Mouse (Mus musculus): Measurements from ENCODE around the gene Exoc3l4. TPM values are rescaled to one million over a fixed set of nuclear protein-coding genes. Genes with fewer than 3 reads are reported as not detected.

Exoc3l4 gene
- polyA plus RNA-seq, 1 experiment from 2014 or later, result 7.3 TPM

- Histone ChIP-seq H3K9ac (ENCODE audit: low read length) (0 out of 2 replicates have a peak overlapping the region, but pooled peaks have one; percentile 18), H3K4me2 (replicated peaks; ENCODE audit: low read depth) (no peak overlapping the region), H3K4me1 (replicated peaks; ENCODE audit: control insufficient read depth, insufficient read depth) (peaks cover 15% of the 10 kb centered on the region), H3K36me3 (ENCODE audit: control insufficient read depth, insufficient read depth, low read length) (no peaks in the 10 kb centered on the region), H3K27me3 (ENCODE audit: control insufficient read depth, insufficient read depth, low read length) (no peaks in the 10 kb centered on the region; the same call in 1 of the 2 replicates), H3K4me3 (ENCODE audit: low read depth, low read length) (no peak overlapping the region), H3K9me3 (ENCODE audit: control insufficient read depth, low read length) (no peaks in the 10 kb centered on the region), H3K27ac (replicated peaks) (peak overlapping the region; percentile 70)
- DNase-seq (ENCODE audit: low spot score) (no peak), ATAC-seq (ENCODE audit: low FRiP score, low TSS enrichment) (no peak)
- whole genome bisulfite sequencing, result 67% methylated on average over 4 of the region's 5 CpGs
- TF ChIP-seq CTCF (IDR thresholded peaks at IDR 0.05; ENCODE audit: low read depth) (no peak), EP300 (optimal IDR thresholded peaks at IDR 0.05) (no peak)
Observed at GRCm38 (mm10) chr12:111432751-111433331, 16.0 kb downstream of the Exoc3l4 start.

- H3K27ac ChIP-seq (replicated peaks), result no peak overlapping the region
- H3K9ac ChIP-seq (ENCODE audit: low read length), result no peak overlapping the region
- 30% methylated on average over 6 of the region's 7 CpGs for WGBS
- no peak overlapping the region for H3K4me3 ChIP-seq (ENCODE audit: low read depth, low read length)
- H3K4me2 ChIP-seq (replicated peaks; ENCODE audit: low read depth), result no peak overlapping the region
- no peak for ATAC-seq (ENCODE audit: low FRiP score, low TSS enrichment)
- TF ChIP-seq CTCF (IDR thresholded peaks at IDR 0.05; ENCODE audit: low read depth), result no peak
- no peak for TF ChIP-seq EP300 (optimal IDR thresholded peaks at IDR 0.05)
- no peaks in the 10 kb centered on the region for H3K27me3 ChIP-seq (ENCODE audit: control insufficient read depth, insufficient read depth, low read length)
- DNase-seq (ENCODE audit: low spot score), result no peak
- H3K9me3 ChIP-seq (ENCODE audit: control insufficient read depth, low read length), result no peaks in the 10 kb centered on the region
- peaks cover 9% of the 10 kb centered on the region for H3K4me1 ChIP-seq (replicated peaks; ENCODE audit: control insufficient read depth, insufficient read depth)
- no peaks in the 10 kb centered on the region for H3K36me3 ChIP-seq (ENCODE audit: control insufficient read depth, insufficient read depth, low read length)
Observed at GRCm38 (mm10) chr12:111434164-111434744, 17.4 kb downstream of the Exoc3l4 start.

GRCm38 (mm10) chr12:111434745-111435327 lies 18.0 kb downstream of the Exoc3l4 start:
- no peaks in the 10 kb centered on the region for H3K9me3 ChIP-seq (ENCODE audit: control insufficient read depth, low read length)
- no peak overlapping the region for H3K9ac ChIP-seq (ENCODE audit: low read length)
- no peak for DNase-seq (ENCODE audit: low spot score)
- 50% methylated on average over 8 of the region's 8 CpGs for WGBS
- ATAC-seq (ENCODE audit: low FRiP score, low TSS enrichment), result no peak
- TF ChIP-seq EP300 (optimal IDR thresholded peaks at IDR 0.05) (no peak), CTCF (IDR thresholded peaks at IDR 0.05; ENCODE audit: low read depth) (no peak)
- peaks cover 8% of the 10 kb centered on the region for H3K4me1 ChIP-seq (replicated peaks; ENCODE audit: control insufficient read depth, insufficient read depth)
- H3K4me3 ChIP-seq (ENCODE audit: low read depth, low read length), result no peak overlapping the region
- no peak overlapping the region for H3K27ac ChIP-seq (replicated peaks)
- no peaks in the 10 kb centered on the region for H3K36me3 ChIP-seq (ENCODE audit: control insufficient read depth, insufficient read depth, low read length)
- no peaks in the 10 kb centered on the region for H3K27me3 ChIP-seq (ENCODE audit: control insufficient read depth, insufficient read depth, low read length)
- H3K4me2 ChIP-seq (replicated peaks; ENCODE audit: low read depth), result no peak overlapping the region

GRCm38 (mm10) chr12:111436170-111436569 lies 19.4 kb downstream of the Exoc3l4 start:
- no peak for DNase-seq (ENCODE audit: low spot score)
- H3K36me3 ChIP-seq (ENCODE audit: control insufficient read depth, insufficient read depth, low read length), result no peaks in the 10 kb centered on the region
- peak overlapping the region; percentile 65; the same call in 1 of the 2 replicates for H3K27ac ChIP-seq (replicated peaks)
- WGBS, result 89% methylated on average over 3 of the region's 3 CpGs
- H3K4me2 ChIP-seq (replicated peaks; ENCODE audit: low read depth), result no peak overlapping the region
- H3K9ac ChIP-seq (ENCODE audit: low read length), result no peak overlapping the region
- H3K9me3 ChIP-seq (ENCODE audit: control insufficient read depth, low read length), result no peaks in the 10 kb centered on the region
- no peaks in the 10 kb centered on the region for H3K27me3 ChIP-seq (ENCODE audit: control insufficient read depth, insufficient read depth, low read length)
- TF ChIP-seq CTCF (IDR thresholded peaks at IDR 0.05; ENCODE audit: low read depth) (no peak), EP300 (optimal IDR thresholded peaks at IDR 0.05) (no peak)
- no peak overlapping the region for H3K4me3 ChIP-seq (ENCODE audit: low read depth, low read length)
- no peak for ATAC-seq (ENCODE audit: low FRiP score, low TSS enrichment)
- 0 out of 2 replicates have a peak, but pooled peaks cover 3% of the 10 kb centered on the region for H3K4me1 ChIP-seq (replicated peaks; ENCODE audit: control insufficient read depth, insufficient read depth)

- H3K4me2 ChIP-seq (replicated peaks; ENCODE audit: low read depth), result no peak overlapping the region
- TF ChIP-seq EP300 (optimal IDR thresholded peaks at IDR 0.05) (no peak), CTCF (IDR thresholded peaks at IDR 0.05; ENCODE audit: low read depth) (no peak)
- DNase-seq (ENCODE audit: low spot score) (no peak), ATAC-seq (ENCODE audit: low FRiP score, low TSS enrichment) (no peak)
- no peak overlapping the region for H3K4me3 ChIP-seq (ENCODE audit: low read depth, low read length)
- H3K4me1 ChIP-seq (replicated peaks; ENCODE audit: control insufficient read depth, insufficient read depth), result 0 out of 2 replicates have a peak, but pooled peaks cover 3% of the 10 kb centered on the region
- no peaks in the 10 kb centered on the region for H3K27me3 ChIP-seq (ENCODE audit: control insufficient read depth, insufficient read depth, low read length)
- WGBS, result 58% methylated on average over 8 of the region's 8 CpGs
- peak overlapping the region; percentile 65 for H3K27ac ChIP-seq (replicated peaks)
- H3K36me3 ChIP-seq (ENCODE audit: control insufficient read depth, insufficient read depth, low read length), result no peaks in the 10 kb centered on the region
- no peak overlapping the region for H3K9ac ChIP-seq (ENCODE audit: low read length)
- no peaks in the 10 kb centered on the region for H3K9me3 ChIP-seq (ENCODE audit: control insufficient read depth, low read length)
Observed at GRCm38 (mm10) chr12:111436640-111437039, 19.8 kb downstream of the Exoc3l4 start.

Data from stomach, postnatal 0 days (tissue).